Mouse (Mus musculus) midbrain, postnatal 0 days (tissue): ENCODE results near the gene App. TPM values are rescaled to one million over a fixed set of nuclear protein-coding genes. Genes with fewer than 3 reads are reported as not detected.

ENCODE experiments used
- ATAC-seq: fragments of 200-750 bp; cut with Nextera tagmentation; 2 replicates; pipeline ENCODE4 v1.8.0; 2017; ENCODE audit warnings: moderate number of reproducible peaks, mild to moderate bottlenecking, moderate TSS enrichment, moderate library complexity; ENCODE audit not compliant: low FRiP score
- DNase-seq: peaks from one replicate; pipeline ENCODE4 v3.0.0-alpha.2; 2015; ENCODE audit warnings: low spot score
- H3K27ac ChIP-seq: fragments of 300-500 bp; sonication (generic); 2 replicates; pipeline ENCODE4 v1.5.1; 2014; ENCODE audit warnings: low read depth, mild to moderate bottlenecking, low read length, mixed read lengths
- H3K27me3 ChIP-seq: fragments of 300-500 bp; sonication (generic); 2 replicates; pipeline ENCODE4 v1.6.1; 2014; ENCODE audit warnings: low read length, control low read depth, mixed read lengths; ENCODE audit not compliant: insufficient read depth
- H3K36me3 ChIP-seq: fragments of 300-500 bp; sonication (generic); 2 replicates; pipeline ENCODE4 v1.6.1; 2014; ENCODE audit warnings: low read length, control low read depth, mixed read lengths; ENCODE audit not compliant: insufficient read depth
- H3K4me1 ChIP-seq: fragments of 300-500 bp; sonication (generic); 2 replicates; pipeline ENCODE4 v1.6.1; 2014; ENCODE audit warnings: mild to moderate bottlenecking, control low read depth, antibody characterized with exemption, low read length, mixed read lengths; ENCODE audit not compliant: insufficient read depth
- H3K4me2 ChIP-seq: fragments of 300-500 bp; sonication (generic); 2 replicates; pipeline ENCODE4 v1.6.1; 2014; ENCODE audit warnings: low read depth, mild to moderate bottlenecking, low read length, mixed read lengths; ENCODE audit not compliant: poor library complexity, severe bottlenecking
- H3K4me3 ChIP-seq: fragments of 300-500 bp; sonication (generic); 2 replicates; pipeline ENCODE4 v1.5.1; 2014; ENCODE audit warnings: low read depth, mild to moderate bottlenecking, low read length, moderate library complexity
- H3K9ac ChIP-seq: fragments of 300-500 bp; sonication (generic); replicated peaks from 2 replicates; pipeline ENCODE4 v1.6.1; 2014; ENCODE audit warnings: mild to moderate bottlenecking, low read length, moderate library complexity, mixed read lengths; ENCODE audit not compliant: poor library complexity, severe bottlenecking
- H3K9me3 ChIP-seq: fragments of 300-500 bp; sonication (generic); 2 replicates; pipeline ENCODE4 v1.6.1; 2016; ENCODE audit warnings: low read length, control low read depth
- CTCF ChIP-seq: IDR thresholded peaks from 2 replicates; pipeline ENCODE4 v1.5.1; 2016; ENCODE audit warnings: antibody characterized with exemption, mild to moderate bottlenecking
- WGBS: fragments of 180-500 bp; shearing (Covaris S2); extraction: QIAGEN DNeasy Blood & Tissue Kit; methylation state at CpG from one replicate; pipeline ENCODE4 v1.1.7; 2014; 5-methylcytosine and 5-hydroxymethylcytosine counted together
- polyA plus RNA-seq: library from polyadenylated mRNA; unstranded; fragments of >200 nt; fragmentation: Nextera tagmentation; extraction: Ambion mirVana; gene quantifications from 2 replicates; pipeline ENCODE4 v1.2.1, GENCODE M21; 2015
- total RNA-seq: library from RNA; depleted of rRNA; stranded (reverse); fragments of >200 nt; gene quantifications from 2 replicates; pipeline ENCODE4 v1.2.3, GENCODE M21; 2014

App gene
- total and polyA plus RNA-seq, 2 experiments from 2014 or later = 511 to 597 TPM

GRCm38 (mm10) chr16:84995441-84995867 lies 178.1 kb downstream of the App start:
- H3K27me3 ChIP-seq = no peaks in the 10 kb centered on the region
- no peaks in the 10 kb centered on the region; the same call in 1 of the 2 replicates for H3K4me1 ChIP-seq
- WGBS = 41% methylated on average over 6 of the region's 6 CpGs
- peaks cover 20% of the 10 kb centered on the region for H3K36me3 ChIP-seq
- H3K27ac ChIP-seq = no peak overlapping the region; the same call in 1 of the 2 replicates
- no peak for TF ChIP-seq CTCF
- ATAC-seq (no peak), DNase-seq (no peak)
- H3K4me2 ChIP-seq = no peak overlapping the region
- no peak overlapping the region for H3K4me3 ChIP-seq
- no peaks in the 10 kb centered on the region for H3K9me3 ChIP-seq
- no peak overlapping the region for H3K9ac ChIP-seq

DNA sequence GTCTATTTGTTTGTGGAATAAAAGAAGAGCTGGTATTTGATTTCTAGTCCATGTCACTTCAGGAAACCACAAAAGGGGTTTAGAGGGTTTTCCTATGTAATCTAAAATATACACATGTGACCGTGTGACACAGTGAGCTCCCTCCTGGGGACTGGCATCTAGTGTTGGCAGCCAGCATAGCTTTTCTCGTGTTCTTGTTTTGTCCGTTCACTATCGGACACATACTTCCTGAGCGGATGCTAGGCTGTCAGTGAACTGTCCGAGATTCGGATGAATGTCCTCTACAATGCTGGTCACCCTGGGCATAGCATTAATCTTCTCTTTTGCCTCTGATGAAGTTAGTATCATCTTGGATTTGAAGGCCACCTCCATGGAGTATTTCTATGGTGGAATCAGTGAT lies 180.7 kb downstream of the App start:
- no peak for TF ChIP-seq CTCF
- Histone ChIP-seq H3K9ac (no peak overlapping the region), H3K4me1 (no peaks in the 10 kb centered on the region; the same call in 1 of the 2 replicates), H3K4me2 (no peak overlapping the region), H3K9me3 (no peaks in the 10 kb centered on the region), H3K27me3 (no peaks in the 10 kb centered on the region), H3K4me3 (no peak overlapping the region), H3K27ac (no peak overlapping the region), H3K36me3 (peaks cover 18% of the 10 kb centered on the region)
- ATAC-seq (no peak), DNase-seq (no peak)
- 84% methylated on average over 7 of the region's 7 CpGs for WGBS

- Histone ChIP-seq H3K4me2 (no peak overlapping the region), H3K27me3 (no peaks in the 10 kb centered on the region), H3K4me1 (no peaks in the 10 kb centered on the region; the same call in 1 of the 2 replicates), H3K27ac (no peak overlapping the region), H3K9me3 (no peaks in the 10 kb centered on the region), H3K9ac (no peak overlapping the region), H3K36me3 (peaks cover 21% of the 10 kb centered on the region), H3K4me3 (no peak overlapping the region)
- ATAC-seq = no peak
- no peak for TF ChIP-seq CTCF
- 79% methylated on average over 4 of the region's 4 CpGs for WGBS
- DNase-seq = no peak
Observed at GRCm38 (mm10) chr16:84991011-84991410, 182.6 kb downstream of the App start.

- no peak for ATAC-seq
- H3K4me3 ChIP-seq = no peak overlapping the region
- H3K36me3 ChIP-seq = peaks cover 21% of the 10 kb centered on the region
- 0 out of 2 replicates have a peak, but pooled peaks cover 2% of the 10 kb centered on the region for H3K4me1 ChIP-seq
- WGBS = 89% methylated on average over 6 of the region's 6 CpGs
- no peak overlapping the region for H3K9ac ChIP-seq
- H3K4me2 ChIP-seq = no peak overlapping the region
- H3K27ac ChIP-seq = no peak overlapping the region
- no peak for DNase-seq
- no peaks in the 10 kb centered on the region for H3K9me3 ChIP-seq
- TF ChIP-seq CTCF = no peak
- no peaks in the 10 kb centered on the region for H3K27me3 ChIP-seq
Observed at GRCm38 (mm10) chr16:84989938-84990337, 183.6 kb downstream of the App start.

GRCm38 (mm10) chr16:84989476-84989875 lies 184.1 kb downstream of the App start:
- H3K9ac ChIP-seq = no peak overlapping the region
- no peak for DNase-seq
- H3K4me3 ChIP-seq = no peak overlapping the region
- ATAC-seq = no peak
- H3K9me3 ChIP-seq = no peaks in the 10 kb centered on the region
- H3K27ac ChIP-seq = no peak overlapping the region
- WGBS = 85% methylated on average over 10 of the region's 10 CpGs
- no peak overlapping the region for H3K4me2 ChIP-seq
- 0 out of 2 replicates have a peak, but pooled peaks cover 2% of the 10 kb centered on the region for H3K4me1 ChIP-seq
- no peak for TF ChIP-seq CTCF
- H3K36me3 ChIP-seq = peaks cover 21% of the 10 kb centered on the region
- no peaks in the 10 kb centered on the region for H3K27me3 ChIP-seq

GRCm38 (mm10) chr16:84987724-84988287 lies 185.8 kb downstream of the App start:
- Histone ChIP-seq H3K27ac (no peak overlapping the region), H3K36me3 (peaks cover 15% of the 10 kb centered on the region), H3K9ac (no peak overlapping the region), H3K27me3 (no peaks in the 10 kb centered on the region), H3K9me3 (no peaks in the 10 kb centered on the region), H3K4me2 (no peak overlapping the region), H3K4me3 (no peak overlapping the region), H3K4me1 (0 out of 2 replicates have a peak, but pooled peaks cover 2% of the 10 kb centered on the region)
- TF ChIP-seq CTCF = no peak
- WGBS = 58% methylated on average over 8 of the region's 8 CpGs
- DNase-seq (no peak), ATAC-seq (no peak)
